ENCODE assay signal across 9 mouse cellular contexts in genomic region chr9:37114286-37115267, GRCm38 (mm10). TPM values are rescaled to one million over a fixed set of nuclear protein-coding genes. Genes with fewer than 3 reads are reported as not detected.
DNase-seq lines count a peak whose midpoint lies in the region; ATAC-seq lines count a peak whose summit lies in the region.
"Had no signal": no experiment of that assay in that cellular context is flagged by ENCODE, and none has a peak within 500 bp of the region (broad histone marks: within the 10 kb centered on the region; RNA-seq: fewer than 3 reads in every experiment).

No protein-coding gene starts in this region.

- no peak overlapping the region for H3K4me2 ChIP-seq in heart, embryonic 16.5 days (ENCODE audit: low read depth, low read length)
- H3K4me2 ChIP-seq in forebrain, embryonic 14.5 days (ENCODE audit: low read length) = no peak overlapping the region

- no peak overlapping the region for H3K27ac ChIP-seq in heart, embryonic 16.5 days (ENCODE audit: low read length)
- peak overlapping the region; percentile 6; the same call in 1 of the 2 replicates for H3K27ac ChIP-seq in forebrain, embryonic 14.5 days (ENCODE audit: low read depth, low read length)
- peak overlapping the region; percentile 86 for H3K27ac ChIP-seq in midbrain, embryonic 10.5 days (replicated peaks)

- WGBS in heart, embryonic 16.5 days = 39% methylated on average over 9 of the region's 9 CpGs
- WGBS in forebrain, embryonic 14.5 days = 16% methylated on average over 9 of the region's 9 CpGs
- 16% methylated on average over 9 of the region's 9 CpGs for WGBS in midbrain, embryonic 10.5 days

- no peaks in the 10 kb centered on the region for H3K9me3 ChIP-seq in heart, embryonic 16.5 days (replicated peaks; ENCODE audit: control insufficient read depth, low read length)
- no peaks in the 10 kb centered on the region for H3K9me3 ChIP-seq in forebrain, embryonic 14.5 days (replicated peaks; ENCODE audit: control insufficient read depth, low read length)
- H3K9me3 ChIP-seq in midbrain, embryonic 10.5 days (replicated peaks) = no peaks in the 10 kb centered on the region

- no peaks in the 10 kb centered on the region for H3K27me3 ChIP-seq in heart, embryonic 16.5 days (ENCODE audit: control insufficient read depth, insufficient read depth, low read length)
- no peaks in the 10 kb centered on the region for H3K27me3 ChIP-seq in forebrain, embryonic 14.5 days (replicated peaks; ENCODE audit: control insufficient read depth, insufficient read depth, low read length)
- no peaks in the 10 kb centered on the region for H3K27me3 ChIP-seq in midbrain, embryonic 10.5 days (ENCODE audit: low read depth, poor library complexity, severe bottlenecking)

- H3K36me3 ChIP-seq in heart, embryonic 16.5 days (ENCODE audit: control insufficient read depth, insufficient read depth) = no peaks in the 10 kb centered on the region
- no peaks in the 10 kb centered on the region for H3K36me3 ChIP-seq in forebrain, embryonic 14.5 days (ENCODE audit: control insufficient read depth, insufficient read depth, low read length)
- H3K36me3 ChIP-seq in midbrain, embryonic 10.5 days = peaks cover 45% of the 10 kb centered on the region

- no peaks in the 10 kb centered on the region; the same call in 1 of the 2 replicates for H3K4me1 ChIP-seq in heart, embryonic 16.5 days (ENCODE audit: control insufficient read depth, insufficient read depth, low read length)
- H3K4me1 ChIP-seq in forebrain, embryonic 14.5 days (ENCODE audit: control insufficient read depth, insufficient read depth, low read length) = peaks cover 25% of the 10 kb centered on the region
- peaks cover 65% of the 10 kb centered on the region for H3K4me1 ChIP-seq in midbrain, embryonic 10.5 days

- no peak for DNase-seq in heart, postnatal 4 days
- DNase-seq in ZHBTc4 (ENCODE audit: low read depth, low spot score) = peak; percentile 25
- peak; percentile 86 for DNase-seq in forebrain, embryonic 14.5 days (ENCODE audit: low spot score)
- peak; percentile 36 for DNase-seq in midbrain, embryonic 10.5 days (ENCODE audit: low spot score)
- no peak for DNase-seq in layer of hippocampus, adult 11-12 months (ENCODE audit: low spot score)
- no peak for DNase-seq in urinary bladder, postnatal 10 days (ENCODE audit: low spot score)
- no peak for DNase-seq in c-Kit-positive CD71-positive TER-119-positive erythroid progenitor cells, embryonic 14.5 days (ENCODE audit: low spot score)
- DNase-seq: cerebellum, adult 9-10 months had no signal

- no peak overlapping the region for H3K9ac ChIP-seq in heart, embryonic 16.5 days (ENCODE audit: low read length)
- no peak overlapping the region for H3K9ac ChIP-seq in forebrain, embryonic 14.5 days (ENCODE audit: low read length)

- H3K4me3 ChIP-seq in heart, embryonic 16.5 days (ENCODE audit: low read length) = no peak overlapping the region
- H3K4me3 ChIP-seq in forebrain, embryonic 14.5 days (ENCODE audit: low read depth, low read length) = no peak overlapping the region
- H3K4me3 ChIP-seq in midbrain, embryonic 10.5 days = peak overlapping the region; percentile 1; the same call in 1 of the 2 replicates

- ATAC-seq in heart, embryonic 16.5 days (replicated peaks; ENCODE audit: extremely low read depth, insufficient read depth, low FRiP score) = peak; percentile 60
- peak; percentile 88 for ATAC-seq in forebrain, embryonic 14.5 days

RNA-seq across cellular contexts. Expression of gene Pknox2, which starts 32.6 kb away (rescaled TPM):
- 3.9 and 4.6 TPM in 2 replicates for polyA plus RNA-seq in heart, embryonic 16.5 days (2015; fragmentation: Nextera tagmentation; extraction: Ambion mirVana)
- 1 to 10 TPM; 7.0 TPM for total RNA-seq in heart, postnatal 4 days (2021)
- polyA plus RNA-seq in forebrain, embryonic 14.5 days (2014; fragmentation: Nextera tagmentation; extraction: Ambion mirVana) = 12.1 and 12.7 TPM in 2 replicates
- polyA plus RNA-seq in midbrain, embryonic 10.5 days (2016; fragmentation: Nextera tagmentation; extraction: Ambion mirVana) = 41.5 and 45.0 TPM in 2 replicates

Comparison
In these comparisons a context has a peak if more than half of its experiments do, and no peak if none do; other contexts are left out.
1. DNase-seq: peak in ZHBTc4 (single experiment), forebrain, embryonic 14.5 days (single experiment) and midbrain, embryonic 10.5 days (single experiment); none in heart, postnatal 4 days (single experiment), layer of hippocampus, adult 11-12 months (single experiment), urinary bladder, postnatal 10 days (single experiment) and c-Kit-positive CD71-positive TER-119-positive erythroid progenitor cells, embryonic 14.5 days (single experiment).